Mouse (Mus musculus) stomach, postnatal 0 days (tissue): ENCODE measurements around the gene Gtdc1.

Experiments used
- CTCF ChIP-seq: IDR thresholded peaks from 2 replicates; pipeline ENCODE4 v1.5.1; 2016; ENCODE audit warnings: antibody characterized with exemption, low read depth, mild to moderate bottlenecking, moderate library complexity
- EP300 ChIP-seq: optimal IDR thresholded peaks from 2 replicates; pipeline ENCODE3; 2016; ENCODE audit warnings: antibody characterized with exemption

DNA sequence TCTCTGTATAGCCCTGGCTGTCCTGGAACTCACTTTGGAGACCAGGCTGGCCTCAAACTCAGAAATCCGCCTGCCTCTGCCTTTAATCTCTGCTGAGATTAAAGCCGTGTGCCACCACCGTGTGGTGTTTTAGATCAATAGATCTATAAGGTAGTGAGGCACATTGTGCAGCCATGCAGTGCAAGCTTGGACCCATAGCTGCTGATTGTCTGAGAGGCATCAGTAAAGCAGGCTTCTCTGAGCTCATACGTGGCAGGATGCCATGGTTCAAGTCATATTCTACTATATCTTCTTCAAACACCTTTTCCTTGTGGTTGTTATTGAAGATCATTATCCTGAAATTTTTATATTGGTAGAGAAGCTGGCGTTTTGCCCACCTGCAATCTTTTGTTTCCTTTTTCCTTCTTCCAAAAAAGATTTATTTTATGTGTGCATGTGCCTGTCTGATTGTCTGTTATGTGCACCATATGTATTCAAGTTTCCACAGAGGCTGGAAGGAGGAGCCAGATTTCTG lies 388.3 kb downstream of the Gtdc1 start:
- TF ChIP-seq CTCF (no peak), EP300 (no peak)
